Mouse (Mus musculus) E14TG2a.4 (cell line): Measurements from ENCODE around the gene 9530053A07Rik.

Experiments
- CTCF ChIP-seq: conservative IDR thresholded peaks from 2 replicates; pipeline ENCODE4 v1.5.1; 2014; ENCODE audit warnings: low read length
- NANOG ChIP-seq: IDR thresholded peaks from 2 replicates; pipeline ENCODE4 v1.6.1; 2014; ENCODE audit warnings: borderline replicate concordance, low read length, mixed read lengths
- POU5F1 ChIP-seq: IDR thresholded peaks from 2 replicates; pipeline ENCODE4 v1.6.1; 2014; ENCODE audit warnings: low read length, borderline replicate concordance

DNA sequence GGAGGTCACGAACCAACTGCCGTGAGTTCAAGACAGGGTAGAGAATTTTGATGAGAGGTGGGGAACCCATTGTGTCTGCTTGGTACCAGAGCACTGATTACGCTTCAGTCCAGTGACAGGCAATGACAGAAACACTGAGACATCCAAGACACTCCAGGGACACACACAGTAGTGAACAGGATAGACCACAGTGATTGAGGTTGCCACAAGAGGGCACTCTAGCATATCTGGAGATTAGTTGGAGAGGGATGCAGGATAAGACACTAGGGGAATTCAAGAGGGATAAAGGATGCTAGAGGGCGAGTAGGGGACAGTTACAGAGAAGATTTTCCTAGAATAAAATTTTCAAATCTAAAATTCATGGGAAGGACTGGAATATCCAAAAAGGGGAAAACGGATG, 8.3 kb downstream of the 9530053A07Rik start:
- TF ChIP-seq CTCF: peak; percentile 56
- TF ChIP-seq NANOG: no peak
- no peak for TF ChIP-seq POU5F1
